Comparison of ENCODE assay signal across 8 mouse cellular contexts in the genomic region with DNA sequence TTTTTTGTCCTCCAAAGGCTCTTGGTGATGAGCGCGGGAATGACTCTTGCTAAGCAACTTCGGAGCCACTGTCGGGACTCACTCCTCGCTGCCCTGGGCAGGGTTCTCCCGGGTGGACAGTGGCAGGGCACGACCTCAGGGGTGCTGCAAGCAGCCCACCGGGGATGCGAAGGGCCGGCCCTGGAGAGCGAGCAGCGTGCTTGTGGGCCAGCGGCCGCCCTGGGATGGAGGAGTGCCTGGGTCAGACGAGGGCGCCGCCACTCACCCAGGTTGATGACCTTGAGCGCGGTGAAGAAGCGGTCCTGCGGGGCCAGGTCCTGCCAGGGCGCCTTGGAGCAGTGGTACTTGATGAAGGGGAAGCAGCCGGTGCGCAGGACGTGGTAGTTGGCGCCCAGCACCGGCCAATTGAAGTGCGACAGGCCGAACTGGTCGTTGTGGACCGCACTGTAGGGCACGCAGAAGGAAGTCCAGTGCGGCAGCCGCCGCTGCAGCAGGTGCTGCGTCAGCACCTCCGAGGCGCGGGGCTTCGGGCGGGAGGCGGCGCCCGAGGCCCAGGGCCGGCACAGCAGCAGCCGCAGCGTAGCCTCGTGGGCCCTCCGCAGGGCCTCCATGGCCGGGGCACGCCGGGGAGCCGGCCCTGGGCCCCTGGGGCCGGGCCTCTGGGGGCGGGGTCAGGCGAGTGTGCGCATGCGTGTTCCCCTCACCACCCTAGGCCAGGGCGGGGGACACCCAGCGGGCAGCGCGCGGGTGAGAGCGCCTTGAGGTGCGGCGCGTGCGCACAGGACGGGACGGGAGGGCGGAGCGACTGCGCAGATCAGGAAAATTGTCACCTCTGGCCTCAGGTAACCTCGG. TPM values are rescaled to one million over a fixed set of nuclear protein-coding genes. Genes with fewer than 3 reads are reported as not detected.
DNase-seq lines count a peak whose midpoint lies in the region; ATAC-seq and TF ChIP-seq lines count a peak whose summit lies in the region.

A gene (minus strand): TSS at position 636 of the 852 bp plus-strand sequence.

- ATAC-seq in hematopoietic stem cell, adult 5-6 weeks (replicated peaks in 1 of 2; ENCODE audit: insufficient read depth in 1 of 2, low FRiP score in 2 of 2, low TSS enrichment in 1 of 2, low read depth in 1 of 2, poor library complexity in 2 of 2, severe bottlenecking in 2 of 2): peak; percentile 91 to 94
- ATAC-seq in lung, postnatal 0 days: peak; percentile 99

- H3K4me2 ChIP-seq in lung, postnatal 0 days (replicated peaks; ENCODE audit: low read depth, low read length): peak within 1 kb of the TSS; percentile 92

- H3K79me2 ChIP-seq in MEL (ENCODE audit: control insufficient read depth, insufficient read depth, low read length, poor library complexity): peaks cover 15% of the 10 kb centered on the region

- H3K9ac ChIP-seq in MEL (ENCODE audit: control insufficient read depth, low read depth, low read length, poor library complexity, severe bottlenecking): peak within 1 kb of the TSS; percentile 89
- peak within 1 kb of the TSS; percentile 51 for H3K9ac ChIP-seq in lung, postnatal 0 days (replicated peaks; ENCODE audit: low read depth)

- H3K27me3 ChIP-seq in MEL (ENCODE audit: control insufficient read depth in 1 of 2, insufficient read depth in 2 of 2, low read length in 2 of 2): no peaks in the 10 kb centered on the region
- H3K27me3 ChIP-seq in cerebellum, adult 2 months (ENCODE audit: control insufficient read depth, insufficient read depth, low read length): no peaks in the 10 kb centered on the region
- H3K27me3 ChIP-seq in lung, postnatal 0 days (replicated peaks; ENCODE audit: insufficient read depth, low read length): no peaks in the 10 kb centered on the region

- peak; percentile 94 for DNase-seq in MEL (ENCODE audit: low read depth, low spot score)
- DNase-seq in cerebellum, adult 2 months: peak; percentile 95 to 98
- DNase-seq in forelimb bud, embryonic 11.5 days (ENCODE audit: low read depth, low spot score): peak; percentile 83
- DNase-seq in layer of hippocampus, adult 9-11 months: peak; percentile 94
- DNase-seq in lung, postnatal 0 days (ENCODE audit: low spot score): peak; percentile 96
- DNase-seq in ovary, postnatal 14 days (ENCODE audit: low spot score): peak; percentile 96
- DNase-seq in thymus, postnatal 14 days: peak; percentile 98

- peak; percentile 95 to 98 for TF ChIP-seq POLR2A in MEL (IDR thresholded peaks at IDR 0.05; ENCODE audit: control insufficient read depth in 1 of 2, insufficient read depth in 1 of 2, low read depth in 1 of 2, low read length in 2 of 2, poor library complexity in 1 of 2)
- peak; percentile 92 for TF ChIP-seq POLR2A in cerebellum, adult 2 months (IDR thresholded peaks at IDR 0.05; ENCODE audit: borderline replicate concordance, insufficient read depth, low read length)

- H3K36me3 ChIP-seq in MEL (ENCODE audit: control insufficient read depth in 1 of 2, insufficient read depth in 2 of 2, low read length in 2 of 2): peaks cover 0 to 17% of the 10 kb centered on the region in 2 experiments; a peak in 2 of 4 replicates
- no peaks in the 10 kb centered on the region for H3K36me3 ChIP-seq in lung, postnatal 0 days (ENCODE audit: insufficient read depth, low read length)

- peak within 1 kb of the TSS; percentile 45 for H3K27ac ChIP-seq in MEL (ENCODE audit: control insufficient read depth, low read depth, low read length)
- H3K27ac ChIP-seq in cerebellum, adult 2 months (ENCODE audit: insufficient read depth, low read length): peak within 1 kb of the TSS; percentile 70
- H3K27ac ChIP-seq in lung, postnatal 0 days (ENCODE audit: low read length): peak within 1 kb of the TSS; percentile 82

- no peak for TF ChIP-seq EP300 in MEL (IDR thresholded peaks at IDR 0.05; ENCODE audit: low read depth in 1 of 2, low read length in 2 of 2)
- no peak for TF ChIP-seq EP300 in lung, postnatal 0 days (IDR thresholded peaks at IDR 0.05)

- peak within 1 kb of the TSS; percentile 80 to 82 for H3K4me3 ChIP-seq in MEL (ENCODE audit: control insufficient read depth in 1 of 2, insufficient read depth in 1 of 2, low read depth in 2 of 2, low read length in 2 of 2)
- H3K4me3 ChIP-seq in cerebellum, adult 2 months (replicated peaks; ENCODE audit: insufficient read depth, low read depth, low read length): peak within 1 kb of the TSS; percentile 54
- H3K4me3 ChIP-seq in lung, postnatal 0 days (ENCODE audit: low read depth, low read length): peak within 1 kb of the TSS; percentile 77

- TF ChIP-seq RAD21 in MEL (IDR thresholded peaks at IDR 0.05; ENCODE audit: low read depth, low read length): no peak

- WGBS in cerebellum, adult 2 months: 1% methylated on average over 74 of the region's 74 CpGs
- WGBS in lung, postnatal 0 days: 0% methylated on average over 46 of the region's 74 CpGs

- H3K4me1 ChIP-seq in MEL (ENCODE audit: control insufficient read depth in 1 of 2, insufficient read depth in 2 of 2, low read length in 2 of 2): peaks cover 3% of the 10 kb centered on the region in 2 experiments; a peak in 1 of 4 replicates
- peaks cover 3% of the 10 kb centered on the region; the same call in 1 of the 2 replicates for H3K4me1 ChIP-seq in cerebellum, adult 2 months (ENCODE audit: control insufficient read depth, insufficient read depth, low read length)
- H3K4me1 ChIP-seq in lung, postnatal 0 days (ENCODE audit: insufficient read depth, low read depth, low read length): no peaks in the 10 kb centered on the region

- TF ChIP-seq CTCF in MEL (IDR thresholded peaks at IDR 0.05 in 2 of 3, conservative IDR thresholded peaks at IDR 0.05 in 1 of 3; ENCODE audit: control insufficient read depth in 1 of 3, insufficient read depth in 1 of 3, low read depth in 2 of 3, low read length in 3 of 3, poor library complexity in 1 of 3, severe bottlenecking in 1 of 3): 0 out of 6 replicates have a peak, but pooled peaks of 1 of the 3 experiments have one; percentile 1
- no peak for TF ChIP-seq CTCF in cerebellum, adult 2 months (IDR thresholded peaks at IDR 0.05; ENCODE audit: borderline replicate concordance, insufficient read depth, low read depth, low read length)
- TF ChIP-seq CTCF in lung, postnatal 0 days (IDR thresholded peaks at IDR 0.05): peak; percentile 30

- H3K9me3 ChIP-seq in MEL (replicated peaks; ENCODE audit: insufficient read depth, low read length): no peaks in the 10 kb centered on the region
- no peaks in the 10 kb centered on the region for H3K9me3 ChIP-seq in lung, postnatal 0 days (ENCODE audit: low read length)

TF ChIP-seq in MEL, 35 proteins besides CTCF, POLR2A, EP300 and RAD21 (continues in another document):
- no peak for TF ChIP-seq CHD2 (IDR thresholded peaks at IDR 0.05; ENCODE audit: low read length)
- no peak for TF ChIP-seq E2F4 (IDR thresholded peaks at IDR 0.05; ENCODE audit: borderline replicate concordance, low read depth, low read length)
- TF ChIP-seq TCF12 (IDR thresholded peaks at IDR 0.05; ENCODE audit: low read depth, low read length): no peak; the same call in 1 of the 2 replicates
- no peak for TF ChIP-seq USF1 (IDR thresholded peaks at IDR 0.05; ENCODE audit: low read depth, low read length)
- peak; percentile 91 for TF ChIP-seq UBTF (IDR thresholded peaks at IDR 0.05; ENCODE audit: borderline replicate concordance, insufficient read depth, low read depth, low read length)
- TF ChIP-seq SMC3 (IDR thresholded peaks at IDR 0.05; ENCODE audit: low read depth, low read length): no peak
- TF ChIP-seq TAL1 (IDR thresholded peaks at IDR 0.05; ENCODE audit: low read length): no peak
- TF ChIP-seq USF2 (IDR thresholded peaks at IDR 0.05; ENCODE audit: borderline replicate concordance in 1 of 2, insufficient read depth in 1 of 2, low read depth in 1 of 2, low read length in 2 of 2): no peak
- peak; percentile 29; the same call in 1 of the 2 replicates for TF ChIP-seq MAFK (IDR thresholded peaks at IDR 0.05; ENCODE audit: borderline replicate concordance, low read depth, low read length)
- TF ChIP-seq MYB (IDR thresholded peaks at IDR 0.05; ENCODE audit: low read depth, low read length): no peak
- TF ChIP-seq POLR2AphosphoS2 (IDR thresholded peaks at IDR 0.05; ENCODE audit: low read length): peak; percentile 90
- TF ChIP-seq HCFC1 (IDR thresholded peaks at IDR 0.05; ENCODE audit: low read depth, low read length): peak; percentile 77
- TF ChIP-seq ZKSCAN1 (IDR thresholded peaks at IDR 0.05; ENCODE audit: low read depth, low read length): no peak
- peak; percentile 67; the same call in 1 of the 2 replicates for TF ChIP-seq MYC (IDR thresholded peaks at IDR 0.05; ENCODE audit: low read depth, low read length)
- no peak for TF ChIP-seq RCOR1 (IDR thresholded peaks at IDR 0.05; ENCODE audit: low read depth, low read length)
- no peak for TF ChIP-seq GATA1 (IDR thresholded peaks at IDR 0.05; ENCODE audit: low read depth, low read length)
- TF ChIP-seq NELFE (IDR thresholded peaks at IDR 0.05; ENCODE audit: low read depth, low read length): peak; percentile 96
- TF ChIP-seq MAZ (IDR thresholded peaks at IDR 0.05; ENCODE audit: low read depth, low read length): peak; percentile 75; the same call in 1 of the 2 replicates
- 0 out of 2 replicates have a peak, but pooled peaks have one; percentile 7 for TF ChIP-seq ZC3H11A (IDR thresholded peaks at IDR 0.05; ENCODE audit: low read depth, low read length)
- 0 out of 2 replicates have a peak, but pooled peaks have one; percentile 9 for TF ChIP-seq TBP (IDR thresholded peaks at IDR 0.05; ENCODE audit: low read depth, low read length)
- TF ChIP-seq ZNF384 (IDR thresholded peaks at IDR 0.05; ENCODE audit: low read depth, low read length): no peak
- TF ChIP-seq MEF2A (IDR thresholded peaks at IDR 0.05; ENCODE audit: extremely low read depth, insufficient replicate concordance, low read depth, low read length, poor library complexity, severe bottlenecking): no peak
- no peak for TF ChIP-seq POLR2AphosphoS5 (IDR thresholded peaks at IDR 0.05; ENCODE audit: borderline replicate concordance, low read depth, low read length)
- TF ChIP-seq ZMIZ1 (IDR thresholded peaks at IDR 0.05; ENCODE audit: low read depth, low read length): peak; percentile 93
- peak; percentile 94 for TF ChIP-seq NRF1 (IDR thresholded peaks at IDR 0.05; ENCODE audit: insufficient read depth, low read depth, low read length, poor library complexity, severe bottlenecking)
- no peak for TF ChIP-seq CHD1 (IDR thresholded peaks at IDR 0.05; ENCODE audit: low read depth, low read length)
- TF ChIP-seq ETS1 (IDR thresholded peaks at IDR 0.05; ENCODE audit: low read depth, low read length): no peak

RNA-seq across cellular contexts. Expression of the gene that starts here (rescaled TPM):
- total RNA-seq in MEL (2012; rRNA removed): 24.0 and 25.5 TPM in 2 replicates
- polyA plus RNA-seq in MEL (2012; ENCODE audit: insufficient read depth in 1 of 2, insufficient read length in 2 of 2, low read depth in 1 of 2, low replicate concordance in 2 of 2, missing spikeins in 1 of 2): 10 to 100 TPM in 1 of 2 experiments, not detected in 1; 30.6 TPM
- 49.0 and 57.7 TPM in 2 replicates for polyA plus RNA-seq in cerebellum, adult 2 months (2012; rRNA removed)
- 4.2 and 12.6 TPM in 2 replicates for total RNA-seq in hematopoietic stem cell, adult 5-6 weeks (2017)
- polyA plus RNA-seq in lung, postnatal 0 days (2015; fragmentation: Nextera tagmentation; extraction: Ambion mirVana): 51.7 and 57.5 TPM in 2 replicates

Comparison
In these comparisons a context has a peak if more than half of its experiments do, and no peak if none do; other contexts are left out.
1. Peak in every context shown above with its lines: DNase-seq, ATAC-seq, H3K4me3 ChIP-seq and H3K27ac ChIP-seq.